Mouse (Mus musculus) bone marrow, adult 2 months (tissue): ENCODE measurements at regions not wholly inside any gene's neighbourhood (a gene's known extent, or its start where the extent isn't known, plus 50 kb on each side); places are given as distances from the start of the nearest gene placed in this dataset.

Source experiments
- CTCF ChIP-seq: fragments of 200-500 bp; IDR thresholded peaks from 2 replicates; pipeline ENCODE4 v1.5.1; 2011; ENCODE audit warnings: low read length, control low read depth; ENCODE audit not compliant: control insufficient read depth, insufficient read depth
- POLR2A ChIP-seq: fragments of 200-500 bp; IDR thresholded peaks from 2 replicates; pipeline ENCODE4 v1.6.1; 2011; ENCODE audit warnings: low read depth, mild to moderate bottlenecking, control low read depth, low read length, borderline replicate concordance; ENCODE audit not compliant: control insufficient read depth

GRCm38 (mm10) chr14:60439106-60439505 lies 66.0 kb downstream of the Amer2 start:
- TF ChIP-seq CTCF (no peak), POLR2A (no peak)
